Mouse (Mus musculus) kidney, postnatal 0 days (tissue): ENCODE results near the gene Arid5a. TPM values are rescaled to one million over a fixed set of nuclear protein-coding genes. Genes with fewer than 3 reads are reported as not detected.

ENCODE experiments used
- ATAC-seq: fragments of 200-750 bp; cut with Nextera tagmentation; replicated peaks from 2 replicates; pipeline ENCODE4 v1.8.0; 2017; ENCODE audit warnings: low read depth, moderate number of reproducible peaks, moderate TSS enrichment, moderate library complexity; ENCODE audit not compliant: low FRiP score
- DNase-seq: peaks from one replicate; pipeline ENCODE4 v3.0.0-alpha.2; 2016; ENCODE audit warnings: low spot score
- H3K27ac ChIP-seq: fragments of 300-500 bp; sonication (generic); 2 replicates; pipeline ENCODE4 v1.5.1; 2014; ENCODE audit warnings: mild to moderate bottlenecking
- H3K27me3 ChIP-seq: fragments of 300-500 bp; sonication (generic); 2 replicates; pipeline ENCODE4 v1.6.1; 2014; ENCODE audit warnings: low read length, mixed read lengths; ENCODE audit not compliant: insufficient read depth
- H3K36me3 ChIP-seq: fragments of 300-500 bp; sonication (generic); 2 replicates; pipeline ENCODE4 v1.6.1; 2014; ENCODE audit warnings: low read length, mixed read lengths; ENCODE audit not compliant: insufficient read depth
- H3K4me1 ChIP-seq: fragments of 300-500 bp; sonication (generic); replicated peaks from 2 replicates; pipeline ENCODE4 v1.6.1; 2014; ENCODE audit warnings: antibody characterized with exemption, low read length, mixed read lengths; ENCODE audit not compliant: insufficient read depth
- H3K4me2 ChIP-seq: fragments of 300-500 bp; sonication (generic); 2 replicates; pipeline ENCODE4 v1.6.1; 2014; ENCODE audit warnings: mild to moderate bottlenecking, low read length, moderate library complexity, mixed read lengths
- H3K4me3 ChIP-seq: fragments of 300-500 bp; sonication (generic); replicated peaks from 2 replicates; pipeline ENCODE4 v1.5.1; 2014; ENCODE audit warnings: low read depth, low read length
- H3K9ac ChIP-seq: fragments of 300-500 bp; sonication (generic); 2 replicates; pipeline ENCODE4 v1.6.1; 2014; ENCODE audit warnings: low read depth, low read length
- H3K9me3 ChIP-seq: fragments of 300-500 bp; sonication (generic); replicated peaks from 2 replicates; pipeline ENCODE4 v1.6.1; 2016; ENCODE audit warnings: low read length, inconsistent platforms, mixed read lengths
- CTCF ChIP-seq: IDR thresholded peaks from 2 replicates; pipeline ENCODE4 v1.5.1; 2016; ENCODE audit warnings: antibody characterized with exemption, low read depth, mild to moderate bottlenecking, moderate library complexity
- WGBS: fragments of 180-500 bp; shearing (Covaris S2); extraction: QIAGEN DNeasy Blood & Tissue Kit; methylation state at CpG from one replicate; pipeline ENCODE4 v1.1.7; 2014; 5-methylcytosine and 5-hydroxymethylcytosine counted together
- polyA plus RNA-seq: library from polyadenylated mRNA; unstranded; fragments of >200 nt; fragmentation: Nextera tagmentation; extraction: Ambion mirVana; gene quantifications from 2 replicates; pipeline ENCODE4 v1.2.1, GENCODE M21; 2015

The Arid5a gene
- polyA plus RNA-seq, 1 experiment from 2014 or later = 6.7 TPM

DNA sequence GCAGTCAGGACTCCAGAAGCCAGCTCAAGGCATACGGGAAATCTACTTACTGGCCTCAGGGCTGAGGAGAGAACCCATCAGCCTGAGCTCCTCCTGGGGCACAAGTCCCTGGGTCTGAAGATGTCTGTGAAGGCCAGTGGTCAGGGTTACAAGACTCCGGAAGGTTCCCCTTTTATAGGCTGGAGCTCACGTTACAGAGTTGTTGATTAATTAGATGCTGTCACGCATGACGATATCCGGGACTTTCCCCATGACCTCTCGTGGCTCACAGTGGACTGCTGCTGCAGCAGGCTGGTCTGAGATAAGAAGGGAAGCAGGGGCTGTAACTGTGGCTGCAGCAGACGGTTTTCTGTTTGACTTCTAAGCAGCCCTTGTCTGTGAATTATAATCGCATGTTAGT is 34.2 kb upstream of the Arid5a start:
- Histone ChIP-seq H3K9ac (peak overlapping the region; percentile 32; the same call in 1 of the 2 replicates), H3K27me3 (no peaks in the 10 kb centered on the region), H3K4me1 (peaks cover 38% of the 10 kb centered on the region), H3K36me3 (no peaks in the 10 kb centered on the region), H3K9me3 (no peaks in the 10 kb centered on the region), H3K4me2 (peak overlapping the region; percentile 47), H3K4me3 (peak overlapping the region; percentile 6; the same call in 1 of the 2 replicates), H3K27ac (peak overlapping the region; percentile 86)
- TF ChIP-seq CTCF = no peak
- under 1% methylated on average over 9 of the region's 9 CpGs for WGBS
- DNase-seq (peak; percentile 93), ATAC-seq (peak; percentile 75)

DNA sequence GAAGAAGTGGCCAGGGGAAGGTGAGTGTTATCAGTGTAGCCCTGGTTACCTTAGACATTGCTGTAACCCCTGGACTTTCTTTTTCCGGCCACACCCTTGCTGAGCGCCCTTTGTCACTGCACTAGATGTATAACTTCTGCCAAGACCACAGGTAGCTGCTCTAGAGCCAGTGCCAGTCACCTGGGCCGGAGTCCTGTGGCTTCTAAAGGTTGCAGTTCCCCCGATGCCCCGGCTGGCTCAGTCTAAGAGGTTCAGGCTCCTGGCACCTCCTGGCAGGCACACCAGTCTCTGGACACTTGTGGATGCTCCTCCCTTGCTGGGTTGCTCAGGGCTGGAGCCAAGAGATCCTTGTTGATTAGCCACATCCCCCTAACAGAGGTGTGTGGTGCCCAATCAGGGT is 33.1 kb upstream of the Arid5a start, which contains the start of gene Neurl3:
Gene Neurl3 (minus strand): TSS at position 225 of the 400 bp plus-strand sequence.
- Histone ChIP-seq H3K4me2 (peak within 1 kb of the TSS; percentile 47), H3K27ac (peak within 1 kb of the TSS; percentile 86), H3K27me3 (no peaks in the 10 kb centered on the region), H3K4me3 (0 out of 2 replicates have a peak within 1 kb of the TSS, but pooled peaks have one; percentile 6), H3K9me3 (no peaks in the 10 kb centered on the region), H3K4me1 (peaks cover 32% of the 10 kb centered on the region), H3K36me3 (no peaks in the 10 kb centered on the region), H3K9ac (no peak within 1 kb of the TSS)
- TF ChIP-seq CTCF = no peak
- 81% methylated on average over 5 of the region's 5 CpGs for WGBS
- ATAC-seq (no peak), DNase-seq (no peak)

DNA sequence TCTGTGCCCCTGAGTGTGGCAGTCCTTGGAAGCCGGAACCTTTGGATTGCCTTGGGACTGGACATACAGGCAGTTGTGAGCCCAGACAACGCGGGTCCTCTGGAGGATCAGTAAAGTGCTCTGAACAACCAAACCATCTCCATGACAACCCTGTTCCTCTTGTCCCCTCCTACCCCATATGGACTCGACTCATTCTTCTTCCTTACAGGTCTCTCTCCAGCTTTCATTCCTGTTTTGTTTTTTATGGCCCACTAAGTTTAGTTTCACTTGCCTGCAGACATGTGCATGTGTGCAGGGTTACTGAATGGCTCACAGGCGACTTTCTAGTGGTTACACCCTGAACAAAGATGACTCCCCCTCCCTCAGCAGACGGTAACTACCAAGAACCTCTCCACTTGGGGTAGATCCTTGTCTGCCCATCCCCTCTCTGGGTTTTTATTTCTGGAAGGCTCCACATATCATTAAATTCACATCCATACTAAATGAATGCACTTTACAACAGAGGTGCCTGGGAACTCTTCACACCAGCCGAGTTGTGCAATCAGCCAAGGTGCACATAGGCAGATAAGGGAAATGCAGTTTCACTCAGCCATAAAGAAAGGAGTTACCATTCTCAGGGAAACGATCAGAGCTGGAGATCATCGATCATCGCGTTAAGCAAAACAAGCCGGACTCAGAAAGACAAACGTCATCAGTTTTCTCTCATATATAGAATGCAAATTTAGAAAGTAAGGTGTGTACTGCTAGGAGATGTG is 31.7 kb upstream of the Arid5a start:
- H3K9ac ChIP-seq = no peak overlapping the region
- no peak for TF ChIP-seq CTCF
- H3K4me2 ChIP-seq = no peak overlapping the region
- no peaks in the 10 kb centered on the region for H3K27me3 ChIP-seq
- H3K36me3 ChIP-seq = no peaks in the 10 kb centered on the region
- ATAC-seq (no peak), DNase-seq (no peak)
- WGBS = 60% methylated on average over 13 of the region's 13 CpGs
- H3K4me1 ChIP-seq = peaks cover 24% of the 10 kb centered on the region
- H3K4me3 ChIP-seq = no peak overlapping the region
- H3K9me3 ChIP-seq = no peaks in the 10 kb centered on the region
- H3K27ac ChIP-seq = peak overlapping the region; percentile 3; the same call in 1 of the 2 replicates

DNA sequence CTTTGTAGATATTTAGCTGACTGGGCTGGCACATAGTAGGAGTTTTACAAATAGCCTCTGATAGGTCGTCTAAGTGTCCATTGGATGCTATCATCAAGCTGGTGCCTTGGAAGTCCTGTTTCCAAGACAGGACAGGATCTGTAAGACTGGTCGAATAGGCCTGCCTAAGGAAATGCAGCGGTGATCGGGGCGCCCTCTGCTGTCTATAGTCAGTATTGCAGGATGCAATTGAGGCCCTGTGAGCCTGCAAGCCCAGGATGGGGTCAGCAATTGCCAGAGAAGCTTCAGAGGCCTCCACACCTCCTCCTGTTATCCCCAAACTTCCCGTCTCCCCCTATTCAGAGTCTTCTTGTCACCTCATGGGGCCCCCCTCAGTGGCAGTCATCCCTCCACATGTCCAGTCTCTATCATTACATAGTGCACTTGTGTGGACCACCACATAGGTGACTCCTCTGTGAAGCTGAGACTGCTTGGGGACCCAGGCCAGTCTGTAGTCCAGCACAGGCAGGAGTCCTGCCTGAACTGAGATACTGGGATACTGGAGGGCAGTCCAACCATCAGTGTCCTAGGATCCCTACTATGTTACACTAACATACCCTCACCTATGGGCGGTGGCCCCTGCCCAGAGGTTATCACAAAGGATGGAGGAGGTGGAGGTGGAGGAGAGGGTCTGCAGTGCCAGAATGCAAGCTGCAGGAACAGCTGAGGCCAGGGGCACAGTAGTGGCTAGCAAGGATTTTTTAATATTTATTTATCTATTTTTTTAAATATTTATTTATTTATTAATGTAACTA is 30.1 kb upstream of the Arid5a start:
- H3K4me1 ChIP-seq = peaks cover 13% of the 10 kb centered on the region; the same call in 1 of the 2 replicates
- no peaks in the 10 kb centered on the region for H3K9me3 ChIP-seq
- no peak overlapping the region for H3K4me2 ChIP-seq
- H3K27me3 ChIP-seq = no peaks in the 10 kb centered on the region
- peak; percentile 94 for TF ChIP-seq CTCF
- no peaks in the 10 kb centered on the region for H3K36me3 ChIP-seq
- peak; percentile 70 for DNase-seq
- WGBS = 28% methylated on average over 7 of the region's 7 CpGs
- no peak overlapping the region for H3K27ac ChIP-seq
- H3K4me3 ChIP-seq = no peak overlapping the region
- ATAC-seq = 0 out of 2 replicates have a peak, but pooled peaks have one; percentile 5
- no peak overlapping the region for H3K9ac ChIP-seq

DNA sequence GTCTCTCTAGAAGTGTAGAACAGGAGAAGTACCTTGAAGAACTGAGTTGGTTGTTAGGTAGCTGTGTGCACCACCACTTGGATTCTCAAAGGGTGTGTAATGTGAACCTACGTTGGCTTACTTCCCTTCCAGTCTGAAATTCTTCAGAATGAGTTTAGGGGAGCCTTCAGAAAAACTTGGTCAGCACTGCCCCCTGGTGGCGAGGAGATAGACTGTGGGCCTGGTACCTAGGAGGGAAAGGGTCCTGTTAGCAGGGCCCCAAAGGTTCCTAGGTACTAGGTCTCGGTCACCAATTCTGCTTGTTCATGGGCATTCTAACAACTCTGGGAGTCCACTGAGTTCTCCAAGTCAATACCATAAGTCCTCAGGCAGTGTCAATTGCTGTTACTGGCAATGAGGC is 28.3 kb upstream of the Arid5a start:
- 14% methylated on average over 3 of the region's 3 CpGs for WGBS
- Histone ChIP-seq H3K27ac (no peak overlapping the region), H3K9me3 (no peaks in the 10 kb centered on the region), H3K4me3 (no peak overlapping the region), H3K27me3 (no peaks in the 10 kb centered on the region), H3K4me1 (peaks cover 6% of the 10 kb centered on the region; the same call in 1 of the 2 replicates), H3K4me2 (no peak overlapping the region), H3K9ac (no peak overlapping the region), H3K36me3 (no peaks in the 10 kb centered on the region)
- DNase-seq = peak; percentile 95
- TF ChIP-seq CTCF = peak; percentile 94
- peak; percentile 59 for ATAC-seq

DNA sequence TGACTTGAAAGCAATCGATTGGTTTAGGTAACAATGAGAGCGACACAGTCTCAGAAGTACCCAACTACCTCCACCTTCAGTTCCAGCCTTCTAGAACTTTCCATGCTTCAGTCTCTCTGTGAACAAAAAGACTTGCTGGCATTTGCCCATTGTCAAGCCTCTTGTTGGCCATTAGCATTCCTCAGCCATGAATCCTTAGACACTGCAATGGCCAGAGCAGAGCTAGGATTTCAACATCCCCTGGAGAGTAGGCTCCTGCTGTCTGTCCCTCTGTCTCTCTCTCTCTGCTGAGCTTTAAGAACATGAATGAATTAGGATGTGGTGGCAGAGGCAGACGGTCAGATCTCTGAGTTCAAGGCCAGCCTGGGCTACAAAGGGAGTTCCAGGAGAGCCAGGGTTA is 26.6 kb upstream of the Arid5a start:
- H3K36me3 ChIP-seq = no peaks in the 10 kb centered on the region
- DNase-seq = no peak
- H3K9ac ChIP-seq = no peak overlapping the region
- no peak overlapping the region for H3K4me3 ChIP-seq
- H3K27ac ChIP-seq = no peak overlapping the region
- H3K9me3 ChIP-seq = no peaks in the 10 kb centered on the region
- no peak for TF ChIP-seq CTCF
- 85% methylated on average over 3 of the region's 3 CpGs for WGBS
- no peaks in the 10 kb centered on the region for H3K4me1 ChIP-seq
- no peak for ATAC-seq
- H3K27me3 ChIP-seq = no peaks in the 10 kb centered on the region
- no peak overlapping the region for H3K4me2 ChIP-seq
